Mouse (Mus musculus) cortical plate, adult 2 months (tissue): ENCODE measurements at regions not wholly inside any gene's neighbourhood (a gene's known extent, or its start where the extent isn't known, plus 50 kb on each side); places are given as distances from the start of the nearest gene placed in this dataset.

ENCODE experiments used
- CTCF ChIP-seq: fragments of 200-500 bp; IDR thresholded peaks from 2 replicates; pipeline ENCODE4 v1.5.1; 2011; ENCODE audit warnings: mild to moderate bottlenecking, control low read depth, low read length; ENCODE audit not compliant: insufficient read depth; ENCODE audit errors: extremely low read depth
- POLR2A ChIP-seq: fragments of 200-500 bp; IDR thresholded peaks from 2 replicates; pipeline ENCODE4 v1.6.1; 2011; ENCODE audit warnings: mild to moderate bottlenecking, low read length, control low read depth; ENCODE audit not compliant: insufficient read depth; ENCODE audit errors: extremely low read depth

DNA sequence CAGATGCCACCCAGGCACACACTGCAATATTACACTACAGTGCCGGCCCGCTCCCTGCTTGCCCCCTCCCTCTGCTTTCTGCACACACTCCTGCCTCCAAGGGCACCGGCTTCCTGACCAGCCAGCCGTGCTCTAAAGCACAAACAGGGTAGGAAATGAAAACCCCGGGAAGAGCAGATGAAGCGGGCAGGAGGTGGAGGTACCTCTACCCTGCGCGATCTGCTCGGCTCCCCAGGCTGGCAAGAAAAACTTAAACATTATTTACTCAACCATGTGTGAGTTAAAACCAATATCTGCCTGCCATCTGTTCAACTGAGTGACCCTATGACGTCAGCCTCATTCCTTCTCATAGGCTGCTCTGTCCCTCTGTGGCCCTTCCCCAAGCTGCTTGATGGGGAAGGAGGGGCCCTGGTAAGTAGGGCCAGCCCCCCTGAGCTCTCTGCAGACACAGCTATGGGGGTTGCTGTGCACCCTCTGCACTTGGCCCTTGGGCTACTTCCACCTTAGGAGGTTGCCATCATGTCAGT is 238.5 kb downstream of the Cbln1 start:
- TF ChIP-seq CTCF (no peak), POLR2A (no peak)
